Mouse (Mus musculus): ENCODE data around the gene Mob3b. TPM values are rescaled to one million over a fixed set of nuclear protein-coding genes. Genes with fewer than 3 reads are reported as not detected.
"Not testable (repeated sequence)": the region's sequence is repeated elsewhere in the genome, so short reads cannot be mapped to it uniquely, and the experiment has no call there.

The Mob3b gene
- polyA plus RNA-seq, 1 experiment from 2014 or later, result 21.3 TPM

- Histone ChIP-seq H3K4me3 (ENCODE audit: low read depth, low read length) (no peak overlapping the region), H3K4me2 (ENCODE audit: low read length) (no peak overlapping the region), H3K36me3 (ENCODE audit: control insufficient read depth, insufficient read depth, low read length) (no peaks in the 10 kb centered on the region), H3K27me3 (replicated peaks; ENCODE audit: control insufficient read depth, insufficient read depth, low read length) (no peaks in the 10 kb centered on the region), H3K27ac (ENCODE audit: low read depth) (no peak overlapping the region), H3K9ac (ENCODE audit: low read length) (no peak overlapping the region), H3K4me1 (replicated peaks; ENCODE audit: control insufficient read depth, insufficient read depth, low read length) (peaks cover 9% of the 10 kb centered on the region), H3K9me3 (ENCODE audit: control insufficient read depth, low read length) (no peaks in the 10 kb centered on the region)
- ATAC-seq (replicated peaks; ENCODE audit: low FRiP score, low TSS enrichment, low read depth) (no peak), DNase-seq (ENCODE audit: low spot score) (no peak)
- WGBS, result 77% methylated on average over 6 of the region's 6 CpGs
These were observed 197.8 kb downstream of the Mob3b start for GRCm38 (mm10) chr4:34959477-34959876.

GRCm38 (mm10) chr4:34958155-34959028 is 198.9 kb downstream of the Mob3b start:
- no peaks in the 10 kb centered on the region for H3K27me3 ChIP-seq (replicated peaks; ENCODE audit: control insufficient read depth, insufficient read depth, low read length)
- peak; percentile 70 for DNase-seq (ENCODE audit: low spot score)
- WGBS, result 36% methylated on average over 12 of the region's 12 CpGs

GRCm38 (mm10) chr4:34953716-34954115 is 203.6 kb downstream of the Mob3b start:
- peak; percentile 45 for DNase-seq (ENCODE audit: low spot score)

More at GRCm38 (mm10) chr4:34958155-34959028, 198.9 kb downstream of the Mob3b start:
- no peak overlapping the region for H3K9ac ChIP-seq (ENCODE audit: low read length)
- H3K4me1 ChIP-seq (replicated peaks; ENCODE audit: control insufficient read depth, insufficient read depth, low read length), result no peaks in the 10 kb centered on the region
- no peaks in the 10 kb centered on the region for H3K9me3 ChIP-seq (ENCODE audit: control insufficient read depth, low read length)
- 0 out of 2 replicates have a peak overlapping the region, but pooled peaks have one; percentile 22 for H3K27ac ChIP-seq (ENCODE audit: low read depth)
- no peaks in the 10 kb centered on the region for H3K36me3 ChIP-seq (ENCODE audit: control insufficient read depth, insufficient read depth, low read length)
- no peak overlapping the region for H3K4me2 ChIP-seq (ENCODE audit: low read length)
- no peak overlapping the region for H3K4me3 ChIP-seq (ENCODE audit: low read depth, low read length)
- ATAC-seq (replicated peaks; ENCODE audit: low FRiP score, low TSS enrichment, low read depth), result peak; percentile 77

GRCm38 (mm10) chr4:34947181-34947580 is 210.1 kb downstream of the Mob3b start:
- DNase-seq (ENCODE audit: low spot score), result no peak
- no peak overlapping the region for H3K4me2 ChIP-seq (ENCODE audit: low read length)
- no peaks in the 10 kb centered on the region for H3K9me3 ChIP-seq (ENCODE audit: control insufficient read depth, low read length)
- H3K36me3 ChIP-seq (ENCODE audit: control insufficient read depth, insufficient read depth, low read length), result no peaks in the 10 kb centered on the region
- H3K27me3 ChIP-seq (replicated peaks; ENCODE audit: control insufficient read depth, insufficient read depth, low read length), result no peaks in the 10 kb centered on the region
- H3K27ac ChIP-seq (ENCODE audit: low read depth), result no peak overlapping the region
- no peak overlapping the region for H3K9ac ChIP-seq (ENCODE audit: low read length)
- H3K4me1 ChIP-seq (replicated peaks; ENCODE audit: control insufficient read depth, insufficient read depth, low read length), result no peaks in the 10 kb centered on the region
- no peak for ATAC-seq (replicated peaks; ENCODE audit: low FRiP score, low TSS enrichment, low read depth)
- H3K4me3 ChIP-seq (ENCODE audit: low read depth, low read length), result no peak overlapping the region

More at GRCm38 (mm10) chr4:34953716-34954115, 203.6 kb downstream of the Mob3b start:
- WGBS, result 79% methylated on average over 10 of the region's 10 CpGs
- H3K27ac ChIP-seq (ENCODE audit: low read depth), result no peak overlapping the region
- H3K4me3 ChIP-seq (ENCODE audit: low read depth, low read length), result no peak overlapping the region
- H3K4me2 ChIP-seq (ENCODE audit: low read length), result no peak overlapping the region
- H3K9ac ChIP-seq (ENCODE audit: low read length), result no peak overlapping the region
- no peaks in the 10 kb centered on the region for H3K36me3 ChIP-seq (ENCODE audit: control insufficient read depth, insufficient read depth, low read length)
- ATAC-seq (replicated peaks; ENCODE audit: low FRiP score, low TSS enrichment, low read depth), result no peak
- no peaks in the 10 kb centered on the region for H3K9me3 ChIP-seq (ENCODE audit: control insufficient read depth, low read length)
- H3K27me3 ChIP-seq (replicated peaks; ENCODE audit: control insufficient read depth, insufficient read depth, low read length), result no peaks in the 10 kb centered on the region
- no peaks in the 10 kb centered on the region for H3K4me1 ChIP-seq (replicated peaks; ENCODE audit: control insufficient read depth, insufficient read depth, low read length)

- Histone ChIP-seq H3K4me3 (ENCODE audit: low read depth, low read length) (no peak overlapping the region), H3K4me1 (replicated peaks; ENCODE audit: control insufficient read depth, insufficient read depth, low read length) (no peaks in the 10 kb centered on the region), H3K36me3 (ENCODE audit: control insufficient read depth, insufficient read depth, low read length) (no peaks in the 10 kb centered on the region), H3K9me3 (ENCODE audit: control insufficient read depth, low read length) (no peaks in the 10 kb centered on the region), H3K27me3 (replicated peaks; ENCODE audit: control insufficient read depth, insufficient read depth, low read length) (no peaks in the 10 kb centered on the region), H3K27ac (ENCODE audit: low read depth) (no peak overlapping the region), H3K4me2 (ENCODE audit: low read length) (no peak overlapping the region), H3K9ac (ENCODE audit: low read length) (no peak overlapping the region)
- no peak for ATAC-seq (replicated peaks; ENCODE audit: low FRiP score, low TSS enrichment, low read depth)
- WGBS, result 94% methylated on average over 25 of the region's 25 CpGs
- no peak for DNase-seq (ENCODE audit: low spot score)
These were observed 216.2 kb downstream of the Mob3b start for GRCm38 (mm10) chr4:34941046-34941445.

- H3K9ac ChIP-seq (ENCODE audit: low read length); H3K9me3 ChIP-seq (ENCODE audit: control insufficient read depth, low read length); H3K4me3 ChIP-seq (ENCODE audit: low read depth, low read length); H3K4me1 ChIP-seq (replicated peaks; ENCODE audit: control insufficient read depth, insufficient read depth, low read length); H3K36me3 ChIP-seq (ENCODE audit: control insufficient read depth, insufficient read depth, low read length); H3K4me2 ChIP-seq (ENCODE audit: low read length); ATAC-seq (replicated peaks; ENCODE audit: low FRiP score, low TSS enrichment, low read depth); H3K27me3 ChIP-seq (replicated peaks; ENCODE audit: control insufficient read depth, insufficient read depth, low read length); DNase-seq (ENCODE audit: low spot score); H3K27ac ChIP-seq (ENCODE audit: low read depth): not testable (repeated sequence)
- 68% methylated on average over 7 of the region's 7 CpGs for WGBS
These were observed 228.9 kb downstream of the Mob3b start for GRCm38 (mm10) chr4:34928386-34928785.

GRCm38 (mm10) chr4:34922177-34922870 is 235.0 kb downstream of the Mob3b start:
- no peak overlapping the region for H3K4me3 ChIP-seq (ENCODE audit: low read depth, low read length)
- 70% methylated on average over 6 of the region's 6 CpGs for WGBS
- ATAC-seq (replicated peaks; ENCODE audit: low FRiP score, low TSS enrichment, low read depth) (no peak), DNase-seq (ENCODE audit: low spot score) (no peak)
- no peaks in the 10 kb centered on the region for H3K4me1 ChIP-seq (replicated peaks; ENCODE audit: control insufficient read depth, insufficient read depth, low read length)
- no peak overlapping the region for H3K27ac ChIP-seq (ENCODE audit: low read depth)
- H3K9ac ChIP-seq (ENCODE audit: low read length), result no peak overlapping the region
- H3K36me3 ChIP-seq (ENCODE audit: control insufficient read depth, insufficient read depth, low read length), result no peaks in the 10 kb centered on the region
- no peak overlapping the region for H3K4me2 ChIP-seq (ENCODE audit: low read length)
- H3K9me3 ChIP-seq (ENCODE audit: control insufficient read depth, low read length), result no peaks in the 10 kb centered on the region
- no peaks in the 10 kb centered on the region for H3K27me3 ChIP-seq (replicated peaks; ENCODE audit: control insufficient read depth, insufficient read depth, low read length)

GRCm38 (mm10) chr4:34917400-34917799 is 239.9 kb downstream of the Mob3b start:
- H3K9me3 ChIP-seq (ENCODE audit: control insufficient read depth, low read length), result no peaks in the 10 kb centered on the region
- H3K4me1 ChIP-seq (replicated peaks; ENCODE audit: control insufficient read depth, insufficient read depth, low read length), result no peaks in the 10 kb centered on the region
- DNase-seq (ENCODE audit: low spot score) (no peak), ATAC-seq (replicated peaks; ENCODE audit: low FRiP score, low TSS enrichment, low read depth) (no peak)
- no peak overlapping the region for H3K4me2 ChIP-seq (ENCODE audit: low read length)
- 57% methylated on average over 7 of the region's 7 CpGs for WGBS
- no peaks in the 10 kb centered on the region for H3K27me3 ChIP-seq (replicated peaks; ENCODE audit: control insufficient read depth, insufficient read depth, low read length)
- H3K4me3 ChIP-seq (ENCODE audit: low read depth, low read length), result no peak overlapping the region
- no peak overlapping the region for H3K27ac ChIP-seq (ENCODE audit: low read depth)
- no peaks in the 10 kb centered on the region for H3K36me3 ChIP-seq (ENCODE audit: control insufficient read depth, insufficient read depth, low read length)
- H3K9ac ChIP-seq (ENCODE audit: low read length), result no peak overlapping the region
